In the genomic region with DNA sequence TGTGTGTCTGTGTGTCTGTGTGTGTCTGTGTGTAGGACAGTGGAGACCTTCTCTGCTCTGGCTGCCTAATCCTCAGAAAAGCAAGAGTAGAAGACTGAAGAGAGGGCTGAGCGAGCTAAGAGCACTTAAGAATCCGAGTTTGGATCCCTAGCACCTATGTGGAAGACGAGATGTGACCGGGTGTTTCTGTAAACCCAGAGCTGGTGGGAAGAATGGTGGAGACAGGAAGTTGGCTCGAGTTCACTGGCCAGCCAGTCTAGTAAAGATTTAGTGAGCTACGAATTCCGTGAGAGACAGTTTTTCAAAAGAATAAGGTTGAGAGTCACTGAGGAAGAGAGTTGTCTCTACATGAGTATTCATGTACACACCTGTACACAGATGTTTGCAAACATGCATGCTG, we compare ENCODE assay signal across 15 mouse cellular contexts.
"Had no signal": no experiment of that assay in that cellular context is flagged by ENCODE, and none has a peak within 500 bp of the region (broad histone marks: within the 10 kb centered on the region; RNA-seq: fewer than 3 reads in every experiment).

No protein-coding gene starts in this region.

- H3K4me3 ChIP-seq: neural tube, embryonic 15.5 days; stomach, embryonic 15.5 days had no signal

- H3K9me3 ChIP-seq: neural tube, embryonic 15.5 days; stomach, embryonic 15.5 days had no signal

- H3K27ac ChIP-seq: neural tube, embryonic 15.5 days; stomach, embryonic 15.5 days; stomach, postnatal 0 days had no signal

- H3K9ac ChIP-seq: neural tube, embryonic 15.5 days; stomach, embryonic 15.5 days had no signal

- H3K36me3 ChIP-seq: neural tube, embryonic 15.5 days; stomach, embryonic 15.5 days had no signal

- H3K27me3 ChIP-seq: neural tube, embryonic 15.5 days; stomach, embryonic 15.5 days had no signal

- H3K4me2 ChIP-seq: neural tube, embryonic 15.5 days; stomach, embryonic 15.5 days had no signal

- DNase-seq: retina, postnatal 1 day; right cerebral cortex, adult 18-20 months; right cerebral cortex, postnatal 14 days; right cerebral cortex, postnatal 25 days; right cerebral cortex, postnatal 4 days; spleen, adult 18-20 months; thymus, adult 18-20 months; thymus, adult 2 months; thymus, postnatal 14 days; thymus, postnatal 25 days; thymus, postnatal 36 days; thymus, postnatal 4 days had no signal
